Mouse (Mus musculus): ENCODE measurements around the gene Gm26602. TPM values are rescaled to one million over a fixed set of nuclear protein-coding genes. Genes with fewer than 3 reads are reported as not detected.
"Not testable (repeated sequence)": the region's sequence is repeated elsewhere in the genome, so short reads cannot be mapped to it uniquely, and the experiment has no call there.

Gene Gm26602
- polyA plus RNA-seq, 1 experiment from 2014 or later = 1.9 TPM

DNA sequence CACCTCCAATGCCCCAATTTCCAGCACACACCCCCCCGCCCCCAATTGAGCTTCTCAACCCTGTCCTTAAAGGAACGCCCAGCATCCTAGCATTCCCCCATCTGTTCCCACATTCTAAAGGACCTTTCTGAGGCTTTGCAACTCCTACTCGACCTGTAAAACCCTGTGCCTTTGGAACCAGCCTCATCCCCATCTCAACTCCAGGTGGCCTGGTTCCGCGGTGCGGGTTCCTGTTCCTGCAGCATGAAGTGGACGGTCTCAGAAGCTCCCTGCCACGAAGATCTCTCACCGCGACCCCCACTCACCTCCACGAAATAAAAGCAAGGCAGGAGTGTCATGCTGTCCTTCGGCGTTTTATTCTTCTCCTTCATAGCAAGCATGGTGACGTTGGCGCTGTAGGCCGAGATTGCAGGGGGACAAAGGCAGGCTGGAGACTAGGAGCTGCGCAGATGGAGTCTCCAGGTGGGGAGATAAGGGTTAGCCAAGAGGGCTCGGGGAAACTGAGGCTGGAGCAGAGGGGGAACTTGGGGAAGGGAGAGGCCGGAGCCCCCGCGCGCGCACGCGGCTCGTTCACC, 36.9 kb upstream of the Gm26602 start:
- peak overlapping the region; percentile 97 for H3K27ac ChIP-seq
- H3K36me3 ChIP-seq (replicated peaks) = peaks cover 40% of the 10 kb centered on the region
- 3% methylated on average over 26 of the region's 26 CpGs for whole genome bisulfite sequencing
- no peak for DNase-seq (ENCODE audit: extremely low spot score, low spot score)
- H3K9me3 ChIP-seq = no peaks in the 10 kb centered on the region
- H3K4me1 ChIP-seq = peaks cover 47% of the 10 kb centered on the region
- peak overlapping the region; percentile 71 for H3K4me3 ChIP-seq
- H3K27me3 ChIP-seq (ENCODE audit: poor library complexity, severe bottlenecking) = peaks cover 19% of the 10 kb centered on the region

DNA sequence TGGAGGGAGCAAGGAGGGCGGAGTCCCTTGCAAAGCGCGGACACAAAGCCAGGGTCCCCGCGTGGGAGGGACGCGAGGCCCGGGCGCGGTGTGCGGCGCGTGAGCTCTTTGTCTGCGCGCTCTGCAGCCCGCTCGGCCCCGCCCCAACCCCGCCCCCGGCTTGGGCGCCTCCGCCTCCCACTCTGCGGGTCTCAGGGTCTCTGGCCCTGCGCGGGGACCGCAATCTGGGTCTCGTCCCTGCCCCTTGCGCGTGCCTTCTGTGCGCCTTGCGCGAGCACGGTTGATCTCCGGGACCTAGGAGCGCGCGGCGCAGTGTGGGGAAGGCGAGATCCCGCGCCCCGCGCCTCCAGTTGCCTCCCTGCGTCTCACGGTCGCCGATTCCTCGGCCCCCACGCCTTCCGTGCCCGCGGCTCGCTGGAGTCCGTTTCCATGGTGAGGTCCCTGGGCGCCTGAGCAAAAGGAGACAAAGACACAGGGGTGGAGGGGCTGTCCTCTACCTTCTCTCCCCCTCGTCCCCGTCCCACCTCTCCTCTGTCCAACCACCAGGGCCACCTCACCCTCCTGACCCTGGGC, 36.3 kb upstream of the Gm26602 start, which contains the start of the genes Prtn3 and Plppr3:
Gene Prtn3, plus strand, starts transcription at position 187 of the 573 bp plus-strand sequence.
Gene Plppr3, minus strand, starts transcription at position 345 of the 573 bp plus-strand sequence.
- peak within 1 kb of the TSS; percentile 71 for H3K4me3 ChIP-seq
- under 1% methylated on average over 57 of the region's 57 CpGs for WGBS
- peaks cover 34% of the 10 kb centered on the region for H3K36me3 ChIP-seq (replicated peaks)
- peaks cover 50% of the 10 kb centered on the region for H3K4me1 ChIP-seq
- no peaks in the 10 kb centered on the region for H3K9me3 ChIP-seq
- H3K27me3 ChIP-seq (ENCODE audit: poor library complexity, severe bottlenecking) = peaks cover 24% of the 10 kb centered on the region
- peak; percentile 78 for DNase-seq (ENCODE audit: extremely low spot score, low spot score)
- peak within 1 kb of the TSS; percentile 97 for H3K27ac ChIP-seq

DNA sequence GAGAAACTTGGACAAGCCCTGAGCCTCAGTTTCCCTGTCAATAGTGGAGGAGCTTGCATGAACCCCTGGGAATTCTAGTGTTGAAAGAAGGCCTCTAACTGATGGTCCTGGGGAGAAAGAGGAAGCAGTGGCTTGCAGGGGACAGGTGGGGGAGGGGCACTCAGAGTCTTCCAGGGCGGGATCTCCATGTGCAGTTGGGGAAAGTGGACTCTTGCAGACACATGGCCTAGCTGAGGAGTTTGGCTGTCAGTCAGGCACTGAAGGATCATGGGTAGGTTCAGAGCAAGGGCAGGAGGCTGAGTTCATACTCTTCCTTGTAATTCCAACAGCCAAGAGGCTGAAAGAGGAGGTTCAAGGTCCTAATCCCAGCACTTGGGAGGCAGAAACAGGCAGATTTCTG, 33.5 kb upstream of the Gm26602 start:
- peaks cover 52% of the 10 kb centered on the region for H3K27me3 ChIP-seq (ENCODE audit: poor library complexity, severe bottlenecking)
- DNase-seq (ENCODE audit: extremely low spot score, low spot score) = no peak
- peaks cover 61% of the 10 kb centered on the region for H3K4me1 ChIP-seq
- peaks cover 8% of the 10 kb centered on the region for H3K36me3 ChIP-seq (replicated peaks)
- no peak overlapping the region for H3K4me3 ChIP-seq
- no peak overlapping the region for H3K27ac ChIP-seq
- WGBS = 58% methylated on average over 1 of the region's 1 CpGs
- no peaks in the 10 kb centered on the region for H3K9me3 ChIP-seq

DNA sequence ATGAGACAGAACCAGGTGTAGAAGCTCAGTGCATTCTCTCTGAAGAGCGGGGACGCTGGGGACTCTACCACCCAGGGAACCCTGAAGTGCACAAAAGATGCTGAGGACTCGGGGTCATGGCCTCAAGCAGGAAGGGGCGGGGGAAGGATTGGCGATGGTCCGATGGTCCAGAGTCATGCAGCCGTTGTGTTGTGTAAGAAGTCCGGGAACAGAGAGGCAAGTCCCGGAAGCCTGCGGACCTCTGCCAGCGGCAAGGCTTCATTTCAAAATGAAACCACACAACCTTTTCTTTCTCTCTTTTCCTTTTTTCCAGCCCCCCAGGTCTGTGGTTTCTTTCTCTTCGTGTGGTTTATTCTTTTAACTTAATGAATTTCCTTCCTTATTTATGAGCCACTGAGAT, 32.9 kb upstream of the Gm26602 start:
- Histone ChIP-seq H3K27me3 (ENCODE audit: poor library complexity, severe bottlenecking) (peaks cover 57% of the 10 kb centered on the region), H3K27ac (no peak overlapping the region), H3K36me3 (replicated peaks) (peaks cover 2% of the 10 kb centered on the region), H3K4me3 (no peak overlapping the region), H3K4me1 (peaks cover 62% of the 10 kb centered on the region), H3K9me3 (no peaks in the 10 kb centered on the region)
- WGBS = 55% methylated on average over 12 of the region's 12 CpGs
- DNase-seq (ENCODE audit: extremely low spot score, low spot score) = no peak

DNA sequence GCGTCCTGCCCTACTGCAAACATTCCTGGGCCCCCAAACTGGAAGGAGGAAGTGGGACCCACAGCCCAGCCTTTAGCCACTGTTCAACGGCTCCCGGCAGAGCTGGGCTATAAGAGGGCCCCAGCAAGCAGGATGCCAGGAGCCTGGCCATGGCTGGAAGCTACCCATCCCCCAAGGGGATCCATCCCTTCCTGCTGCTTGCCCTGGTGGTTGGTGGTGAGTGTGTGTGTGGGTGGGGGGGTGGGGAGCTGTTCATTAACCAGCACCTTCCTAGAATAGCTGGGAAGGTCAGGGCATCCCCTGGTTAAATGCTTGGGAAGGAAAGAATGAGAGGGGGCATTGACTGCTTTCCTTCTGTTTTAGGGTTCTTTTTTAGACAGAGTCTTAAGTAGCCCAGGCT, 31.1 kb upstream of the Gm26602 start:
- no peak for DNase-seq (ENCODE audit: extremely low spot score, low spot score)
- Histone ChIP-seq H3K27ac (no peak overlapping the region), H3K9me3 (no peaks in the 10 kb centered on the region), H3K36me3 (replicated peaks) (no peaks in the 10 kb centered on the region), H3K4me1 (peaks cover 53% of the 10 kb centered on the region), H3K27me3 (ENCODE audit: poor library complexity, severe bottlenecking) (peaks cover 75% of the 10 kb centered on the region), H3K4me3 (no peak overlapping the region)
- 45% methylated on average over 3 of the region's 3 CpGs for WGBS

DNA sequence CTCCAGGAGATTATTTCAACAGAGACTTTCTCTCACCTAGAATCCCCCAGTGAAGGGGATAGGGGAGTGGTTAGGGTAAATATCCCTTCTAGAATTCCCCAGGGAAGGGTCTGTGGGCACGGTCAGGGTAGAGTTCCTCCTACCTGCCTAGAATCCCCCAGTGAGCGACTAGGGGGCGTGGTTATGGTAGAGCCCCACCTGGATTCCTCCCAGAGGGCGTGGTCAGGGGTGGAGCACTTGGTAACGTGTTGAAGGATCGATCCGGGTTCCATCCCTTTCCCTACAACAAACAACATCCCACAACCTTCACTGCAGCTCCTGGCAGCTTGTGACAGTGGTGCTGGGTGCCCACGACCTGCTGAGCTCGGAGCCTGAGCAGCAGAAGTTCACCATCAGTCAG, 29.9 kb upstream of the Gm26602 start:
- Histone ChIP-seq H3K4me1 (peaks cover 41% of the 10 kb centered on the region), H3K4me3 (peak overlapping the region; percentile 15; the same call in 1 of the 2 replicates)
- no peak for DNase-seq (ENCODE audit: extremely low spot score, low spot score)

DNA sequence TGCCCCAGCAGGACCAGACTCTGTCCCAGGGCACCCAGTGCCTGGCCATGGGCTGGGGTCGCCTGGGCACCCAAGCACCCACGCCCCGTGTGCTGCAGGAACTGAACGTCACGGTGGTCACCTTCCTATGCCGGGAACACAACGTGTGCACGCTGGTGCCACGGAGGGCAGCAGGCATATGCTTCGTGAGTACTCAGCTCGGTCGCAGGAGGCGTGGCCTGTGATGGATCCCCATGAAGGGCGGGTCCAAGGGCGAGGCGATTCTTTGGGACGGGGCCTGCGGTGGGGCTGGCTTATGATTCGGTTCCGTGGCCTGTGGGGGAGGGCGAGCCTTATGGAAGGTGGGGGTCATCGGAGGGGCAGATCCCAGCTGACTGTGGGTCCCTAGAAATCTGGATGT, 28.7 kb upstream of the Gm26602 start:
- H3K27me3 ChIP-seq (ENCODE audit: poor library complexity, severe bottlenecking) = peaks cover 67% of the 10 kb centered on the region
- H3K4me3 ChIP-seq = peak overlapping the region; percentile 36
- peak overlapping the region; percentile 31; the same call in 1 of the 2 replicates for H3K27ac ChIP-seq
- peaks cover 40% of the 10 kb centered on the region for H3K4me1 ChIP-seq
- H3K9me3 ChIP-seq = no peaks in the 10 kb centered on the region
- no peak for DNase-seq (ENCODE audit: extremely low spot score, low spot score)
- H3K36me3 ChIP-seq (replicated peaks) = no peaks in the 10 kb centered on the region
- 8% methylated on average over 22 of the region's 22 CpGs for WGBS

More for the DNA sequence above, 29.9 kb upstream of the Gm26602 start:
- Histone ChIP-seq H3K36me3 (replicated peaks) (no peaks in the 10 kb centered on the region), H3K27me3 (ENCODE audit: poor library complexity, severe bottlenecking) (peaks cover 67% of the 10 kb centered on the region), H3K9me3 (no peaks in the 10 kb centered on the region), H3K27ac (no peak overlapping the region)
- WGBS = 17% methylated on average over 9 of the region's 9 CpGs

DNA sequence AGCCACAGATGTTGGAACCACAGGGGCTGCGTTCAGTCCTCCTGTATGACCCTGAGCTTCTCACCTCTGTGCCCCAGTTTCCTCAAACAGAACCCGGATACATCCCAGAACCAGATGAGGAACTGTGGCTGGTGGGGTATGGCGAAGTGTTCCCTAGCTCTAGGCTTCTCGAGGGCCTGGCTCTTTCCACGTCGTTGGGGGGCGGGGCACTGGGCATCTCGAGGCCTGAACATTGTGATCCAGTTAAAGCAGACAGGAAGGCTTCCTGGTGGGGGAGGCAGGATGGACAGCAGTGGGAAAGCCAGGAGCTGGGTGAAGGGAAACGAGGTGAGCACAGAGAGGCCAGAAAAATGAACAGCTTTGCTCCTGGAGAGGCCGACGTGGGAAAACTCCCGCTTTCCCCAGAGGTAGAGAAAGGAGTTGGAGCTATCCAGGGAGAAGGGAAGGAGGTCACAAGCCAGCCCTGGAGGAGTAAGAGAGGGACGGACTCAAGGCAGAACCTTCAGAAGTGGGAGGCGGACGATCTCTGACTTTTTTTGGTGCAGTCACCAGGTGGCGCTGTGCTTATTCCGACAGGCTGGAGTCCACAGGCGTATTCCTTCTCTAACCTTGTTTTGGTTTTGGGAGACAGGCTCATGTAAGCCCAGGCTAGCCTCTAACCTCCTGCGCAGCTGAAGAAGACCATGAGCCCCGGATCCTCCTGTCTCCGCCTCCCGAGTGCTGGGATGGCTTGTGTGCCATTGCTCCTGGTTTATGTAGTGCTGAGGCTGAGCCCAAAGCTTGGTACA, 27.2 kb upstream of the Gm26602 start:
- Histone ChIP-seq H3K9me3 (no peaks in the 10 kb centered on the region), H3K36me3 (replicated peaks) (no peaks in the 10 kb centered on the region), H3K27ac (no peak overlapping the region), H3K4me1 (peaks cover 29% of the 10 kb centered on the region), H3K27me3 (ENCODE audit: poor library complexity, severe bottlenecking) (peaks cover 74% of the 10 kb centered on the region), H3K4me3 (peak overlapping the region; percentile 24)
- peak; percentile 76 for DNase-seq (ENCODE audit: extremely low spot score, low spot score)
- WGBS = 16% methylated on average over 22 of the region's 22 CpGs

DNA sequence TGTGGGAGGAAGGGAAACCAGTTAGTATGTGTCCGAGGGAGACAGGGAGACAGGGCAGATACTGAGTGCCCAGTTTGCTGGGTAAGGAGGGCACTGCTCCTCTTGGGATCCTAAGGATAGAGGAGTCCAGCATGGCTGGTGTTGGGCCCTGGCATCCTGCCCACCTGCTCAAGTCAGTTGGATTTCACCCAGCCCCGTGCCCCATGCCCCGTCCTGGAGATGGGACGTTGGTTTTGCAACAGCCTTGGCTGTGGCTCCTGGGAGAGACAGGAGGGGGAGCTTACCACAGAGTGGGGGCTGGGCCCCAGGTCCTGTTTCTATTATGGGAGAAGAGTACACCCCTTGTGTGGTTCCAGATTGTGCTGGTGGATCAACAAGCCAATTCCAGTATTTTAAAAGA, 26.2 kb upstream of the Gm26602 start:
- Histone ChIP-seq H3K36me3 (replicated peaks) (no peaks in the 10 kb centered on the region), H3K27me3 (ENCODE audit: poor library complexity, severe bottlenecking) (peaks cover 71% of the 10 kb centered on the region), H3K27ac (no peak overlapping the region), H3K4me3 (no peak overlapping the region), H3K9me3 (no peaks in the 10 kb centered on the region), H3K4me1 (peaks cover 25% of the 10 kb centered on the region)
- no peak for DNase-seq (ENCODE audit: extremely low spot score, low spot score)
- WGBS = 83% methylated on average over 4 of the region's 4 CpGs

DNA sequence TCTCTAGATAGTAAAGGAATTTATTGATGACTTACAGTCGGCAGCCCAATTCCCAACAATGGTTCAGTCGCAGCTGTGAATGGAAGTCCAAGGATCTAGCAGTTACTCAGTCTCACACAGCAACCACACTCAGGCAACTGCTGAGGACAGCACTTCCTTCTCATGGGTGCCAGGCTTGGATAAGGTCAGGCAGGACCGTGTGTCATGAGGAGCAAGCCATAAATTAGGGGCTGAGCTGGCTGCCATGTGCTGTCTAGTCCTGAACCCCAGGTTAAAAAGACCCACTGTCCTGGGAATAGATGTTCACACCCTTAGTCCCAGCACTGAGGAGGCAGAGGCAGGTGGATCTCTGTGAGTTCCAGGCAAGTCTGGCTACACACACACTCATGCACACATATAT, 25.7 kb upstream of the Gm26602 start:
- not testable (repeated sequence) for DNase-seq (ENCODE audit: extremely low spot score, low spot score); H3K27ac ChIP-seq; H3K4me3 ChIP-seq; H3K9me3 ChIP-seq; H3K36me3 ChIP-seq (replicated peaks)
- WGBS = 86% methylated on average over 3 of the region's 3 CpGs
- Histone ChIP-seq H3K4me1 (peaks cover 23% of the 10 kb centered on the region), H3K27me3 (ENCODE audit: poor library complexity, severe bottlenecking) (peaks cover 69% of the 10 kb centered on the region)

DNA sequence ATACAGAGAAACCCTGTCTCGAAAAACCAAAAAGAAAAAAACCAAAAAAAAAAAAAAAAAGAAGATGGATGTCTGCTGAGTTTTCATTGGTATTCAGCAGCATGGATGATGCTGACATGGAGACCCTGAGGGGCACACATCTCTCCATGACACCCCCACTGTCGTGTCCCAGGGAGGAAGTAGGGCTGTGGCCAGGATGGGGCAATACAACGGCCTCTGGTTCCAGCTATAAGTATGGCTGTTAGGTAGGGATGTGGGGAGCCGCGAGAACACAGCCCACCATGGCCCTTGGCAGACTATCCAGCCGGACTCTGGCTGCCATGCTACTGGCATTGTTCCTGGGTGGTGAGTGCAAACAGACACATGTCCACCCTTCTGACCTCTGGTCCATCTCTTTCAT, 24.6 kb upstream of the Gm26602 start, which contains the start of gene Elane:
Gene Elane, plus strand, starts transcription at position 194 of the 400 bp plus-strand sequence.
- no peak for DNase-seq (ENCODE audit: extremely low spot score, low spot score)
- Histone ChIP-seq H3K36me3 (replicated peaks) (no peaks in the 10 kb centered on the region), H3K4me1 (peaks cover 20% of the 10 kb centered on the region), H3K9me3 (no peaks in the 10 kb centered on the region), H3K27me3 (ENCODE audit: poor library complexity, severe bottlenecking) (peaks cover 69% of the 10 kb centered on the region), H3K4me3 (no peak within 1 kb of the TSS), H3K27ac (no peak within 1 kb of the TSS)
- 85% methylated on average over 6 of the region's 6 CpGs for WGBS

DNA sequence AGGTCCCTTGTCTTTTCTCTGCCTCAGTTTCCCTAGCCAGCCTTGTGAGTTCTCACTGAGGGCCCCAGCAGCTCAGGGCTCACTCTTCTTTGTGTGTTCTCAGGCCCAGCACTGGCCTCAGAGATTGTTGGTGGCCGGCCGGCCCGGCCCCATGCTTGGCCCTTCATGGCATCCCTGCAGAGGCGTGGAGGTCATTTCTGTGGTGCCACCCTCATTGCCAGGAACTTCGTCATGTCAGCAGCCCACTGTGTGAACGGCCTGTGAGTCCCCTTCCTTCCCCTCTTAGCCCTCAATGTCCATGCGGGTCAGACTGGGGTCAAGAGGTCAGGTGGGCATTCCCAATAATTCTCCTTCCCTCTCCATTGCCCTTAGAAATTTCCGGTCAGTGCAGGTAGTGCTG, 24.0 kb upstream of the Gm26602 start:
- H3K27ac ChIP-seq = no peak overlapping the region
- H3K4me1 ChIP-seq = peaks cover 20% of the 10 kb centered on the region
- H3K4me3 ChIP-seq = no peak overlapping the region
- no peaks in the 10 kb centered on the region for H3K9me3 ChIP-seq
- WGBS = 82% methylated on average over 8 of the region's 8 CpGs
- no peak for DNase-seq (ENCODE audit: extremely low spot score, low spot score)
- peaks cover 69% of the 10 kb centered on the region for H3K27me3 ChIP-seq (ENCODE audit: poor library complexity, severe bottlenecking)
- H3K36me3 ChIP-seq (replicated peaks) = no peaks in the 10 kb centered on the region

DNA sequence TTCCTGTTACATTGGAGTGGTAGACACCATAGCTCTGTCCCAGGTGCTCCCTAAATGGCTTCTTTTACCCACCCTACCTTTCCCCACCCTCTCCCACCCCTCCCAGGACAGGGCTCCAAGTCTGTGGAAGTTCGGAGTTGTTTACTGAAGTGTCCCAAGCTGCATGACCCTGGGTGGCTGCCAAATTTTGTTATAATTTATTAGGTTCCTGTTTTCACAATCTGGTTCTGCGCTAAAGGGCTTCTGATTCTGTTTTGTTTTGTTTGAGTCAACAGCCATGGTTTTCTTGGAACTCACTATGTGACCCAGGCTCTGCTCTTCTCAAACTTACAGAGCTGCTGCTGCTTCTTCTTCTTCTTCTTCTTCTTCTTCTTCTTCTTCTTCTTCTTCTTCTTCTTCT, 21.3 kb upstream of the Gm26602 start:
- Histone ChIP-seq H3K27ac (no peak overlapping the region), H3K4me3 (no peak overlapping the region), H3K4me1 (0 out of 2 replicates have a peak, but pooled peaks cover 4% of the 10 kb centered on the region), H3K9me3 (no peaks in the 10 kb centered on the region), H3K27me3 (ENCODE audit: poor library complexity, severe bottlenecking) (peaks cover 63% of the 10 kb centered on the region), H3K36me3 (replicated peaks) (peaks cover 3% of the 10 kb centered on the region; the same call in 1 of the 2 replicates)
- DNase-seq (ENCODE audit: extremely low spot score, low spot score) = no peak
- WGBS = 78% methylated on average over 2 of the region's 2 CpGs

All from forebrain, embryonic 10.5 days (tissue).